Mouse (Mus musculus) spleen, postnatal 4 days (tissue): ENCODE measurements at regions not wholly inside any gene's neighbourhood (a gene's known extent, or its start where the extent isn't known, plus 50 kb on each side); places are given as distances from the start of the nearest gene placed in this dataset.

ENCODE experiments used
- DNase-seq, 2 experiments: peaks; one replicate each; pipeline ENCODE4 v3.0.0; 2022; ENCODE audit warnings: low spot score in 2 of 2

DNA sequence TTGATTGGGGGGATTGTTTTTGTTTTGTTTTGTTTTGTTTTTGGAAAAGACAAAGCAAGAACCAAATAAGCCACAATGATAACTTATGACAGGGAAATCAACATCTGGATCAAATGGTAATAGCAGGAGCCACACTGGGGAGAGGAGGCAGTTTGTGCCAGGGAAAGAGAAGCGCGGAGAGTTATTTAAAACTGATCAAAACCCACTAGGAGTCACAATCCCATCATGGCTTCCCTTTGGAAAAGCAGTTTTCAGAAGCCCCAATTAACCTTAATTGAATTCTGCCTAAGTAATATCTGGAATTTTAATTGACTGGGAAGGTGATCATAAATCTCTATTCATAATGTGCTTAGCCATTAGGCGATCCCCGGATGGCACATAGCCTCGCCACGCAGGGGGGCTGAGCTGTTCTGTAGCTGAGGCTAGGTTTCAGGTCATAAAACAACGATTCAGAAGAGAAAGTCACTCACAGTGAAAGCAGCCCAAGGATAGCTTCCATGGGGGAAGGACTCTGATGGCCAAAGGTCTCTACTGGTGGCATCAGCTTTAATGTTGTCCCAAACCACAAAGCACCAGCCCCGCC lies 86.4 kb upstream of the Noct start:
- no peak for DNase-seq

DNA sequence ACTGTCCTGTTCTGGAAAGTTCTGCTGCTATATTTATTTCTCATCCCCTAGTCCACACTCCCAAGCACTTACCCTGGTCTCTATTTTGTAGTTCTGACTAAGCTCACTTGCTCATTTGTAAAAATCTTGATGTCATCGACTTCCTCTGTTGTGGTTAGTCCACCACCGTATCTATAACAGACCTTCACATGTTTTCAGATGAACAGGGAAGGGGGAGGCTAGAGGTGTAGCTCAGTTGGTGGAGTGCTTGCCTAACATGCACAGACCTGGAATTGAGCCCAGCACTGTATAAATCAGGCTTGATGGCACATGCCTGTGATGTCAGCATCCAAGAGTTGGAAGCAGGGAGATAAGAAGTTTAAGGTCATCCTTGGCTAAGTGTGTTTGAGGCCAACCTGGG lies 78.3 kb upstream of the Noct start:
- DNase-seq = no peak

DNA sequence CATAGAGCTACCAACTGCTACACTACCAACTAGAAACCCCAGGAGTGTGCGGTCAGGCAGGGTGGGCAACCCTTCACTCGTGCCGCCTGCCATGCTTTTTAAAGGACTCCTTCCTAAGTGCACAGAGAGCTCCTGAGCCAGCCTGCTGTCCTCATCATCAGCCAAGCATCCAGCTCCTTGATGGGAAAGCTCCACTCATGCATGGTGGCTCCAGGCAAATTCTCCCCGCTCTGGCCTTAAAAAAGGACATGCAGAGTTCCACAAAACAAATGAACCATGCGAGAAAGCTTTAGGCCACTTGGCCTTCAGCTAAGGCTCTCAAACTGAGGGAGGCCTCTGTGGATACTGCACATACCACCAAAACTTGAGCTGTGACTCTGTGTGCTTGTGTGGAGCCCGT lies 74.2 kb upstream of the Noct start:
- no peak for DNase-seq

DNA sequence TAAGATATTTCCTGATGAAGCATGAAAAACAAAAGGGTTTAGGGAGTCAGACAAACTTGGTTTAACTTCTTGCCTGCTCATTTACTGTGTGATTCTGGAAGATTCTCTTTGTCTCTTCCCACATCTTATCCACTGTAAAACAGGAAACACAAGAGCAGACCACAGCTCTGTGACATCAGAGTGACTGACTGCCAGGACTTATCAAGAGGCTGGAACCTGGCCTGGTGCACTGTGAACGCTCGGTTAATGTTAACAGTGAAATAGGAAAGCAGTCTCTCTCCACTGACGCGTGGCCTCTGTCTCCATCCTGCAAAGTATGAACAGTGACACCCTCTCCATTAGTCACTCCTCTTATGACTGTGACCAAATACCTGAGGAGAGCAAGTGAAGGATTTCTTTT lies 73.1 kb upstream of the Noct start:
- DNase-seq = no peak

DNA sequence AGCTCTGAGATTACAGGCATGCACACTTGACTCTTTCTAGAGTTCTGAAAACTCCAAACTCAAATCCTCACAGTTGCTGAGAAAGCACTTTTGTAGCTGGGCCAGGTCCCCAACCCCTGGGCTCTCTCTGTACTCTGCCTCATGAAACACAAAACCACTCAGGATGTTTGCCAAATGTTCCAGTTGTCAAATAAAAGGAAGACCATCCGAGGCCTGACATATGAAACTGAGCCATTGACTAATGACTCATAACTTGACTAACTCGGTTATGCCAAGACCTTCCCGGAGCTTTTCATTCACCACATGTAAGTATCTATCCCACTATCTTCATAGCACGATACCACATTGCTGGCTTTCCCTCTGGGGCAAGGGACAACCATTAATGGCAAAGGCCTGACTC lies 68.6 kb upstream of the Noct start:
- DNase-seq = no peak

DNA sequence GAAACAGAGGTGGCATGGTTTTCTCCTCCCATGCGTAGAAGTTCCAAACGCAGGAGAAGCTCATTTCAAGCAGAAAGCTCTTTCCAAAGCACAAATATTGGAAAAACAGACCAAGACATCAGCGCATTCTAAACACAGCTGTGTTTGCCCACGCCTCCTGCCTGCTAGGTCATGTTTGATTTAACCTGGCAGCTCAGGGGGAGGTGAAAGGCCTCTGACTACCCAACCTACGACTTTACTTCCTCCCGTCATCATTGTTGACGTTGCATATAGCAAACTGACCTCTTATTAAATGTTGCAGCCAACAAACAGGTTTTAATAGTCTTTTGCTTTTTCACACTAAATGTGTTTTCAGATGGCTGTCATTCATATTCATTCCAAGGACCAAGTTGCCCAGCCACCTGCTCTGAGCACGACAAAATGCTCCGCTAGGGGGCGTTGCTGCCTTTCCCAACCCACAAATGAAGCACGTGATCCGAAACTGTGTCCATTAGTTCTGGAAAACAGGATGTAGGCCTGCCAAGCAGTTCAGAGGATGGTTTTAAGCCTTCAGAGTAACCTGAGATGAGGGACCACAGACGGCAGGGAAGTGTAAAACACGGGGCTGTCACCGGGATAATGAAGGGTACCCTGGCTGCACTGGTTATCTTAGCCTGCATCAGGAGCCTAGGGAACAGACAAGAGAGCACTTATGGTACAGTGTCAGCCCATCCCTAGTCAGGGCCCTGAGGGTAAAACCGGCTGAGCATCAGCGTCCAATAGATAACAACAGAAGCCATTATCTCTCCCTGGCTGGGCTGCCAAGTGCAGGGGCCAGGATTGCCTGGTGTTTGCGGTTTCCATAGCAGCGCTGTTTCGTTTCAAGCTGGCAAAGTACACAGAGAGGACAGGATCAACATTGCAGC lies 67.6 kb upstream of the Noct start:
- DNase-seq = peak; percentile 58 to 73

DNA sequence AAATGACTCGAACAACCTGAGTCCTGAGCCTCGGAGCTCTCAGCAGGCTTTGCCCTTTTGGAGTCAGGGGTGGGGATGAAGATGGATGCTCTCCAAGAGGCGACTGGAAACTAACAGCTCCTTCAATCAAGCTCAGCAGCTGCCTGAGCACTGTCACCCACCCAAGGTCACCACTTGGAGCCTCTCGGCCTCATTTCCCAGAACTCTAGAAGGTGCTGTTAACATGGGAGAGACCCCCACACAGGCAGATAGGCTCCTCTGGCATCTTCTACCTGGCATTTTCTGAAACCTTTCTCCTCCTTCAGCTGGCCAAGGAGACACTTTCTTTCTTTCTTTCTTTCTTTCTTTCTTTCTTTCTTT lies 67.0 kb upstream of the Noct start:
- DNase-seq = no peak

DNA sequence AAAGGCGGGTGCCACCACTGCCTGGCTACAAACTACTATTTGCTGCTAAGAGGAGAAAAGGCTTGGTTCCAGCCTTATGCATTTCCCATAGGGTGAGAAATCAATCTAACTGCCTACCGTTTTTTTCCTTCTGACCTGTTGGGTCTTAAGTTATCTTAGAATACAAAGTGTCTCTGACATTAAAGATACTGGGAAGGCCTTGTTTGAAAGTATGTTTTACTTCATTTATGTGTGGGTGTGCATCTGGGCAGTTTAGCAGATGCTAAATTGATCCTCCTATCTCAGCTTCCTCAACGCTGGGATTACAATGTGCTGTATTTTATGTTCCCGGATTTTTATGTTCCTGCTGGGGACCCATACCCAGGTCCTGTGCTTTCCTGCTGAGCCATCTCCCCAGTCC lies 65.8 kb upstream of the Noct start:
- no peak for DNase-seq

DNA sequence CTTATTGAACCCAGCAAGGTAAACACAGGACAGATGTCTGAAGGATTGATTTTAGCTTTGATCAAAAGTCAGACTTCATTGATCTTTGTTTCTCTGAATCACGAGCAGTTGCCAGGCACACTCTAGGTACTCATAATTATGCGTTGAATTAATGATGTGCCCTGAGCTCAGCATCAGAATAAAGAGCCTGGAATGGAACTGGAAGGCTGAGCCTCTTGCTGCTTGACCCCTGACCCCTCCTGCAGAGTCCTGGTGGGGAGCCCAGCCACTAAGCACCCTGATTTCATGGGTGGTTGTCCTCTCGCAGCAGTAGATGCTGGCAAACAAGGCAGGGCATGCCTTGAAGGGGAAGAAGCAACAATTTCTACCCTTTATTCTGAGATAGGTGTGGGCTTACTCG lies 64.9 kb upstream of the Noct start:
- DNase-seq = no peak

DNA sequence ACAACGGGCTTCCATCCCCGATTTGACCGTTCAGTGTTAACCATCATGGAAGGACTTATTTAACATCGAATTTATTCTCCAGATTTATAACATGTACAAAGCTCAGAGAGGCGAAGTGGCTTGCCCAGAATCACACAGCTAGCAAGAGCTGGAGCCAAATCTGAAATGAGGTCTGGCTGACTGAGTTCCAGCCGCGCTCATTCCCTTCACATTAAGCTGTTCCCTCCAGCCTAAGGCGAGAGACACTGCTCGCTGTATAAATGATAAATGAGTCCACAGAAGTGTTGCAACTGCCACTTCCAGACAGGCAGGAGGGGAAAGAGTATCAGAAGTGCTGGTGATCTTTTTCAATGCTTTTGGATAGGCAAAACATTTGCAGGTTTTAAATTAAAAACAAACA lies 64.4 kb upstream of the Noct start:
- no peak for DNase-seq

DNA sequence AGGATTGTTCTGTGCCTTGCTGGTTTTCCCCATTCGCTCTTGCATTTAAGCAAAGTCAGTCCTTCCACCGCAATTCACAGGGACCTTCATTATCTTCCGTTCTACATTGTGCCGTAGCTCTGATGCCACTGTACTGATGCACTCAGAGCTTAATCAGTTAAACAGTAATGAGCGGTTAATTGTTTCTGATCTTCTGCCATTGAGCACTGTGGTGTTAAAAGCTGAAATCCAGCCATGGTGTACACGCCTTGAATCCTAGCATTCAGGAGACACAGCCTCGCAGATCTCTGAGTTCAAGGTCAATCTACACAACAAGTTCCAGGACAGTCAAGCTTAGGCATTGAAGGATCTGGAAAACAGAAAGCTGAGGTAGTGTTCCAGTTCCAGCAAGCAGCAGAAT lies 63.6 kb upstream of the Noct start:
- no peak for DNase-seq

DNA sequence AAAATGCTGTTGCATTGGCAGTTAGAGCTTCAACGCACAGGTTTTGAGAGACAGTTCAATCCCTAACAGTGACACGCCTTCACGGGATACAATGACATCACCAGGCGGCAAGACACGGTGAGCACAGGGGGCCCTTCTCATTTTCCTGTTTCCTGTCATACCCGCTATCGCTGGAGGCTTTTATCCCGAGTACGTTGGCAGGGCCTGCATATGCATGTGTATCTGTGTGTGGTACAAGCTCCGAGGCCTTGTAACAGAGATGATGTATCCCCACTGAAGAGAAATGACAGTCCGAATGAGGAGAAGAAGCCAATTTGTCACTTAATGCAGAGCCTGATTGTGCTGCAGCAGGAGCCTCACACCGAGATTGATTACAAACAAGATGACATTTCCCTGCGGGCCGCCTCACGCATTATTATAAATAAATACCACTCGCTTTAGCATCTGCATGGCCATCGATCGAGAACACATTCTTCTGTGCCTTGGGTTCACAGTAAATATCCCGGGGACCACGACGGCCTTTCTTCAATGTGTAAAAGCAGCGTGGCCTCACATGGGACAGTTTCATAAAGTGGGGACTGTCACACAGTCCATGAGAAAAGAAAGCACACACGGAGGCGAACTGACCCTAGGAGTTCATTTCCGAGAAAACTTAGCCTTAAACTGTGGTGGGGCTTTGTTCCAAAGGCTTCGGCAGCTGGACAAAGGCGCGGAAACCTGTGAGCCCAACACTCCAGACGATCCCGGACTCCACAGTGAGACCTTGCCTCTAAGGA lies 54.9 kb upstream of the Noct start:
- DNase-seq = no peak

DNA sequence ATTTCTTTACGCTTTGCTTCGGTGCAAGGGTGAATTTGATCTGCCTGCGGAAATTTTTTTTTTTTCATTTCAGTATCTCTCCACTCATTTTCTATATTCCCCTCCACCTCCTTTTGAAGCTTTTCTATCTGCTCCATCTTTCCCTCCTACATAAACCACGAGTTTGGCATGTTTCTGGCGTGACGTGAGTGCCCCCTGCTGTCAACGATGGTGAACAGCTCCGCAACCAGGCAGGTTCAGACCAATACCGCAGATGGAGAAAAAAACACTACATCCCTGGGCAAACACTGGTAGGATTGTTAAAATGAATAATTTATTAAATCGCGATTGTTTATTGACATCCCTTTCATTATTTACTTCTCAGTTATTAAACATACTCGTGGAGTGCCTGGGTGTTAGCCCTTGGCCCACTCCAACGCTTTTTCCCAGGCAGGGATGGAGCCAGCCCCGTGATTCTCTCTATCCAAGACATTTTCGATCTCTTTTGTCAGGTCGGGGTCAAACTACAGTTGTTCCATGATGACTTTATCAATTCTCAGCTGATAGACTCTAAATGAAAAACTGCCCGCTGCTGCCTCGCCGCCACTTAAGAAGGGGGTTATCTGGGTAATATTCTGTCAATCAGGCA lies 53.9 kb upstream of the Noct start:
- peak; percentile 66 to 86 for DNase-seq
